Mouse (Mus musculus) forebrain, embryonic 11.5 days (tissue): ENCODE measurements at regions not wholly inside any gene's neighbourhood (a gene's known extent, or its start where the extent isn't known, plus 50 kb on each side); places are given as distances from the start of the nearest gene placed in this dataset.
A peak's percentile ranks its signal among the peaks of the same experiment; 100 is the strongest.

ENCODE experiments used
- ATAC-seq: fragments of 200-750 bp; cut with Nextera tagmentation; replicated peaks from 2 replicates; pipeline ENCODE4 v1.8.0; 2017; ENCODE audit warnings: moderate TSS enrichment; ENCODE audit not compliant: low FRiP score
- DNase-seq: peaks from one replicate; pipeline ENCODE4 v3.0.0-alpha.2; 2017; ENCODE audit warnings: low spot score
- H3K27ac ChIP-seq: fragments of 300-500 bp; sonication (generic); 2 replicates; pipeline ENCODE4 v1.5.1; 2014; ENCODE audit warnings: low read depth, low read length
- H3K27me3 ChIP-seq: fragments of 300-500 bp; sonication (generic); 2 replicates; pipeline ENCODE4 v1.6.1; 2014; ENCODE audit warnings: mild to moderate bottlenecking, low read length, mixed read lengths; ENCODE audit not compliant: control insufficient read depth, insufficient read depth
- H3K36me3 ChIP-seq: fragments of 300-500 bp; sonication (generic); 2 replicates; pipeline ENCODE4 v1.6.1; 2014; ENCODE audit warnings: mild to moderate bottlenecking, low read length, moderate library complexity, mixed read lengths; ENCODE audit not compliant: control insufficient read depth, insufficient read depth
- H3K4me1 ChIP-seq: fragments of 300-500 bp; sonication (generic); replicated peaks from 2 replicates; pipeline ENCODE4 v1.6.1; 2014; ENCODE audit warnings: low read length, mixed read lengths; ENCODE audit not compliant: control insufficient read depth, insufficient read depth
- H3K4me2 ChIP-seq: fragments of 300-500 bp; sonication (generic); 2 replicates; pipeline ENCODE4 v1.6.1; 2014; ENCODE audit warnings: low read depth, mild to moderate bottlenecking, low read length, moderate library complexity, mixed read lengths; ENCODE audit not compliant: severe bottlenecking
- H3K4me3 ChIP-seq: fragments of 300-500 bp; sonication (generic); 2 replicates; pipeline ENCODE4 v1.5.1; 2014; ENCODE audit warnings: low read depth, low read length
- H3K9ac ChIP-seq: fragments of 300-500 bp; sonication (generic); 2 replicates; pipeline ENCODE4 v1.6.1; 2014; ENCODE audit warnings: low read length
- H3K9me3 ChIP-seq: fragments of 300-500 bp; sonication (generic); 2 replicates; pipeline ENCODE4 v1.6.1; 2016; ENCODE audit warnings: low read length, mixed read lengths; ENCODE audit not compliant: control insufficient read depth
- WGBS: fragments of 180-500 bp; shearing (Covaris S2); extraction: QIAGEN DNeasy Blood & Tissue Kit; methylation state at CpG from one replicate; pipeline ENCODE4 v1.1.7; 2014; 5-methylcytosine and 5-hydroxymethylcytosine counted together

GRCm38 (mm10) chr9:61660191-61660590, 254.2 kb downstream of the Rplp1 start:
- H3K4me1 ChIP-seq: no peaks in the 10 kb centered on the region
- H3K36me3 ChIP-seq: no peaks in the 10 kb centered on the region
- H3K9ac ChIP-seq: no peak overlapping the region
- no peaks in the 10 kb centered on the region for H3K9me3 ChIP-seq
- 88% methylated on average over 3 of the region's 3 CpGs for WGBS
- ATAC-seq (no peak), DNase-seq (no peak)
- no peak overlapping the region for H3K4me2 ChIP-seq
- H3K27ac ChIP-seq: no peak overlapping the region
- no peaks in the 10 kb centered on the region for H3K27me3 ChIP-seq
- H3K4me3 ChIP-seq: no peak overlapping the region

GRCm38 (mm10) chr9:61657996-61658395, 256.3 kb downstream of the Rplp1 start:
- DNase-seq (no peak), ATAC-seq (no peak)
- no peak overlapping the region for H3K4me2 ChIP-seq
- WGBS: 90% methylated on average over 8 of the region's 8 CpGs
- H3K4me1 ChIP-seq: no peaks in the 10 kb centered on the region
- no peak overlapping the region for H3K4me3 ChIP-seq
- H3K9ac ChIP-seq: no peak overlapping the region
- no peaks in the 10 kb centered on the region for H3K27me3 ChIP-seq
- H3K36me3 ChIP-seq: no peaks in the 10 kb centered on the region
- H3K27ac ChIP-seq: no peak overlapping the region
- H3K9me3 ChIP-seq: no peaks in the 10 kb centered on the region

GRCm38 (mm10) chr9:61655433-61655981, 258.8 kb downstream of the Rplp1 start:
- no peak for DNase-seq
- H3K9ac ChIP-seq: no peak overlapping the region
- H3K9me3 ChIP-seq: no peaks in the 10 kb centered on the region
- no peak overlapping the region for H3K4me2 ChIP-seq
- no peak overlapping the region for H3K27ac ChIP-seq
- H3K4me3 ChIP-seq: no peak overlapping the region
- no peaks in the 10 kb centered on the region for H3K36me3 ChIP-seq
- no peaks in the 10 kb centered on the region for H3K27me3 ChIP-seq
- no peaks in the 10 kb centered on the region for H3K4me1 ChIP-seq
- no peak for ATAC-seq
- WGBS: 82% methylated on average over 9 of the region's 9 CpGs

GRCm38 (mm10) chr9:61645661-61646425, 268.5 kb downstream of the Rplp1 start:
- DNase-seq (no peak), ATAC-seq (no peak)
- 71% methylated on average over 20 of the region's 20 CpGs for WGBS
- Histone ChIP-seq H3K27ac (no peak overlapping the region), H3K36me3 (no peaks in the 10 kb centered on the region), H3K4me2 (no peak overlapping the region), H3K4me1 (0 out of 2 replicates have a peak, but pooled peaks cover 3% of the 10 kb centered on the region), H3K9ac (no peak overlapping the region), H3K4me3 (no peak overlapping the region), H3K9me3 (no peaks in the 10 kb centered on the region), H3K27me3 (no peaks in the 10 kb centered on the region)

GRCm38 (mm10) chr9:61640739-61641138, 268.6 kb downstream of the Tle3 start:
- Histone ChIP-seq H3K4me1 (0 out of 2 replicates have a peak, but pooled peaks cover 3% of the 10 kb centered on the region), H3K4me2 (no peak overlapping the region), H3K9me3 (no peaks in the 10 kb centered on the region), H3K27ac (no peak overlapping the region), H3K9ac (no peak overlapping the region), H3K4me3 (no peak overlapping the region), H3K27me3 (no peaks in the 10 kb centered on the region), H3K36me3 (no peaks in the 10 kb centered on the region)
- 93% methylated on average over 3 of the region's 3 CpGs for WGBS
- DNase-seq (no peak), ATAC-seq (no peak)

- Histone ChIP-seq H3K36me3 (no peaks in the 10 kb centered on the region), H3K9ac (no peak overlapping the region), H3K4me1 (0 out of 2 replicates have a peak, but pooled peaks cover 2% of the 10 kb centered on the region), H3K9me3 (no peaks in the 10 kb centered on the region), H3K4me3 (no peak overlapping the region), H3K4me2 (no peak overlapping the region), H3K27me3 (no peaks in the 10 kb centered on the region), H3K27ac (no peak overlapping the region)
- 91% methylated on average over 11 of the region's 11 CpGs for WGBS
- DNase-seq (no peak), ATAC-seq (no peak)
Measured at GRCm38 (mm10) chr9:61638908-61639307, 266.7 kb downstream of the Tle3 start.

- DNase-seq: peak; percentile 71
- no peak overlapping the region for H3K4me3 ChIP-seq
- H3K36me3 ChIP-seq: no peaks in the 10 kb centered on the region
- no peaks in the 10 kb centered on the region for H3K27me3 ChIP-seq
- WGBS: 36% methylated on average over 9 of the region's 9 CpGs
- no peak overlapping the region for H3K4me2 ChIP-seq
- H3K27ac ChIP-seq: no peak overlapping the region
- ATAC-seq: no peak
- H3K4me1 ChIP-seq: peaks cover 8% of the 10 kb centered on the region; the same call in 1 of the 2 replicates
- no peaks in the 10 kb centered on the region for H3K9me3 ChIP-seq
- H3K9ac ChIP-seq: no peak overlapping the region
Measured at GRCm38 (mm10) chr9:61633936-61634335, 261.8 kb downstream of the Tle3 start.

GRCm38 (mm10) chr9:61632602-61633001, 260.4 kb downstream of the Tle3 start:
- no peaks in the 10 kb centered on the region for H3K36me3 ChIP-seq
- H3K9me3 ChIP-seq: no peaks in the 10 kb centered on the region
- H3K4me2 ChIP-seq: no peak overlapping the region
- DNase-seq: no peak
- no peak for ATAC-seq
- peaks cover 8% of the 10 kb centered on the region; the same call in 1 of the 2 replicates for H3K4me1 ChIP-seq
- H3K9ac ChIP-seq: no peak overlapping the region
- 93% methylated on average over 3 of the region's 3 CpGs for WGBS
- H3K27ac ChIP-seq: no peak overlapping the region
- no peak overlapping the region for H3K4me3 ChIP-seq
- no peaks in the 10 kb centered on the region for H3K27me3 ChIP-seq

- 91% methylated on average over 7 of the region's 7 CpGs for WGBS
- no peak overlapping the region for H3K9ac ChIP-seq
- no peak overlapping the region for H3K4me3 ChIP-seq
- no peaks in the 10 kb centered on the region for H3K27me3 ChIP-seq
- peaks cover 10% of the 10 kb centered on the region; the same call in 1 of the 2 replicates for H3K4me1 ChIP-seq
- no peaks in the 10 kb centered on the region for H3K36me3 ChIP-seq
- no peak for ATAC-seq
- H3K9me3 ChIP-seq: no peaks in the 10 kb centered on the region
- no peak for DNase-seq
- H3K27ac ChIP-seq: no peak overlapping the region
- no peak overlapping the region for H3K4me2 ChIP-seq
Measured at GRCm38 (mm10) chr9:61631097-61631496, 258.9 kb downstream of the Tle3 start.
